Mouse (Mus musculus): ENCODE results near the gene A4galt.
"Not testable (repeated sequence)": the region's sequence is repeated elsewhere in the genome, so short reads cannot be mapped to it uniquely, and the experiment has no call there.

- TF ChIP-seq GATA1, TAL1 (IDR thresholded peaks at IDR 0.05; ENCODE audit: low read length): not testable (repeated sequence)
Measured at GRCm38 (mm10) chr15:83269985-83270384, 18.4 kb upstream of the A4galt start.

Measured in erythroblast, embryonic 14.5 days (primary cell).